Mouse (Mus musculus): ENCODE measurements around the gene Vmn2r41. TPM values are rescaled to one million over a fixed set of nuclear protein-coding genes. Genes with fewer than 3 reads are reported as not detected.
"Not testable (repeated sequence)": the region's sequence is repeated elsewhere in the genome, so short reads cannot be mapped to it uniquely, and the experiment has no call there.

Vmn2r41 gene
- polyA plus RNA-seq (2021): not detected

GRCm38 (mm10) chr7:8161554-8161953, at the start of gene Vmn2r41:
TSS of gene Vmn2r41 (minus strand) at chr7:8161654.
- CTCF ChIA-PET; DNase-seq (ENCODE audit: low read depth, low spot score); ATAC-seq; POLR2A ChIA-PET; in situ Hi-C loops (cut with MboI; ENCODE audit: low pct_unique_long_range_greater_than_20kb); H3K27me3 ChIP-seq: not testable (repeated sequence)

GRCm38 (mm10) chr7:8200220-8200619, 38.8 kb upstream of the Vmn2r41 start, which contains the start of gene Vmn2r42:
TSS of gene Vmn2r42 (minus strand) at chr7:8200320.
- in situ Hi-C loops (cut with MboI; ENCODE audit: low pct_unique_long_range_greater_than_20kb): not testable (repeated sequence)

GRCm38 (mm10) chr7:8092871-8093270, 68.6 kb downstream of the Vmn2r41 start:
- CTCF ChIA-PET; H3K27me3 ChIP-seq; DNase-seq (ENCODE audit: low read depth, low spot score); in situ Hi-C loops (cut with MboI; ENCODE audit: low pct_unique_long_range_greater_than_20kb); POLR2A ChIA-PET; ATAC-seq: not testable (repeated sequence)

More at GRCm38 (mm10) chr7:8200220-8200619, 38.8 kb upstream of the Vmn2r41 start, which contains the start of gene Vmn2r42:
- CTCF ChIA-PET; ATAC-seq; DNase-seq (ENCODE audit: low read depth, low spot score); POLR2A ChIA-PET; H3K27me3 ChIP-seq: not testable (repeated sequence)

Other genes with a start within 250 kb of the Vmn2r41 start
- gene Vmn2r42, start 38.7 kb upstream of the Vmn2r41 start, polyA plus RNA-seq (2021): not detected
- not detected for gene Vmn2r43, start 98.9 kb upstream of the Vmn2r41 start, polyA plus RNA-seq (2021)
- gene Vmn2r44, start 221.7 kb upstream of the Vmn2r41 start, polyA plus RNA-seq (2021): not detected